Mouse (Mus musculus): Measurements from ENCODE around the gene Bmp10. TPM values are rescaled to one million over a fixed set of nuclear protein-coding genes. Genes with fewer than 3 reads are reported as not detected.
"Not testable (repeated sequence)": the region's sequence is repeated elsewhere in the genome, so short reads cannot be mapped to it uniquely, and the experiment has no call there.

Bmp10 gene
- polyA plus RNA-seq, 1 experiment from 2014 or later: not detected

DNA sequence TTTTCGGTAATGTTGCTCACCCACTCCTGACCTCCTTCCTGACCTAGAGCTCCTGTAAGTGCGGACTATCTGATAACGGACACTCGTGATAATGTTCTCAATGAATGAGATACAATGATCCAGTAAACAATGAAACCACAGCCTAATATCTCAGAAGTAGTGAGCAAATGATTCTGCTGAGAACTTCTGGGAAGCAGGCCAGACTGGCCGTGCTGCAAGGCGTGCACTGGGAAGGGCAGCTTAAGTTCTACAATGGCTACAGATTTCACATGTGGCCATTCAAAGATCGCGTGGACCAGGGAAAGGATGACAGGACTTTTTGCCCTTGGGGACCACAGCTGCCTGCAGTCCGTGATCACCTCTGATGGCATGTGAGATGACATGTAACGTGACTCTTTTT, 39.6 kb downstream of the Bmp10 start:
- Histone ChIP-seq H3K27me3 (ENCODE audit: insufficient read depth, low read length) (no peaks in the 10 kb centered on the region), H3K27ac (ENCODE audit: low read depth) (no peak overlapping the region), H3K4me3 (ENCODE audit: low read depth, low read length) (no peak overlapping the region), H3K4me1 (ENCODE audit: insufficient read depth) (no peaks in the 10 kb centered on the region), H3K9ac (no peak overlapping the region), H3K4me2 (no peak overlapping the region), H3K9me3 (ENCODE audit: low read depth, low read length) (no peaks in the 10 kb centered on the region), H3K36me3 (ENCODE audit: insufficient read depth) (no peaks in the 10 kb centered on the region)
- ATAC-seq (ENCODE audit: insufficient read depth) (no peak), DNase-seq (peak; percentile 67)
- 55% methylated on average over 10 of the region's 10 CpGs for WGBS
- no peak for TF ChIP-seq CTCF (IDR thresholded peaks at IDR 0.05; ENCODE audit: low read depth)

DNA sequence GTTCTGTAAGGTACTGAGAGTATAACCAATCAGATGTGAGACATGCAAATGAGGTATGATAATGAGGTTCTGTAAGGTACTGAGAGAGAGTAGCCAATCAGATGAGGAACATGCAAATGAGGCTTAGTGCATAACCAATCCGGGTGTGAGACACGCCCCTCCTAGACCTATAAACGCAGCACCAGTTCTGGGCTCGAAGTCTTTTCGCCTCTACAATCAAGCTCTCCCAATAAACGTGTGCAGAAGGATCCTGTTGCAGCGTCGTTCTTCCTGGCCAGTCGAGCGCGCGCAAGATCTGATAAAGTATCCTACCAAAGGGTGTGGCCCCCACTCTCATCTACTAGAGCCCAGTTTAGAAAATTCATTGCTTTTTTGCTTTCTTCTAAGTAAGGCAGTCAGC, 41.3 kb downstream of the Bmp10 start:
- H3K9ac ChIP-seq; H3K4me1 ChIP-seq (ENCODE audit: insufficient read depth); H3K27me3 ChIP-seq (ENCODE audit: insufficient read depth, low read length); H3K9me3 ChIP-seq (ENCODE audit: low read depth, low read length); DNase-seq; ATAC-seq (ENCODE audit: insufficient read depth); H3K4me3 ChIP-seq (ENCODE audit: low read depth, low read length); H3K27ac ChIP-seq (ENCODE audit: low read depth); H3K36me3 ChIP-seq (ENCODE audit: insufficient read depth); H3K4me2 ChIP-seq: not testable (repeated sequence)
- 93% methylated on average over 12 of the region's 12 CpGs for WGBS

DNA sequence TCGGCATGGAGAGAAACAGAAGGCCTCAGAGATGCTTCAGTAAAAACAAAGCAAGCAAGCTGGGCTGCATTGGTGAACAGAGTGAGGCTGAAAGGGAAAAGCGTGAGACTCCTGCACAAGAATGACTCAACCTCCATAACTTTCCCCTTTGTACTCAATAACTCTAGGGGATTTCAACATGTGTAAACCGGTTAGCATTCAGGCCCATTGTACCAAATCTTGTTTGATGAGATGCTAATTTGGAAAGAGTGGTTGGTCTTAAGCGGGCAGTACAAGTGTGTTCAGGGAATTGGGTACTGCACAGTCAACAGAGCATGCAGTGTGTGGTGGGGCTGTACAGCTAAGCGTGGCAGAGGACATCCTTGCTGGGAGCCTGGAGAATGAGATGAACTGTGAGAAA, 46.4 kb downstream of the Bmp10 start:
- no peak for TF ChIP-seq CTCF (IDR thresholded peaks at IDR 0.05; ENCODE audit: low read depth)
- DNase-seq (no peak), ATAC-seq (ENCODE audit: insufficient read depth) (no peak)
- WGBS: 87% methylated on average over 5 of the region's 5 CpGs
- Histone ChIP-seq H3K4me3 (ENCODE audit: low read depth, low read length) (no peak overlapping the region), H3K4me2 (no peak overlapping the region), H3K4me1 (ENCODE audit: insufficient read depth) (no peaks in the 10 kb centered on the region), H3K27me3 (ENCODE audit: insufficient read depth, low read length) (no peaks in the 10 kb centered on the region), H3K36me3 (ENCODE audit: insufficient read depth) (no peaks in the 10 kb centered on the region), H3K27ac (ENCODE audit: low read depth) (no peak overlapping the region), H3K9ac (no peak overlapping the region), H3K9me3 (ENCODE audit: low read depth, low read length) (no peaks in the 10 kb centered on the region)

GRCm38 (mm10) chr6:87478847-87479246, 50.1 kb downstream of the Bmp10 start:
- Histone ChIP-seq H3K4me2 (no peak overlapping the region), H3K9ac (no peak overlapping the region), H3K36me3 (ENCODE audit: insufficient read depth) (no peaks in the 10 kb centered on the region), H3K4me3 (ENCODE audit: low read depth, low read length) (no peak overlapping the region), H3K27me3 (ENCODE audit: insufficient read depth, low read length) (no peaks in the 10 kb centered on the region), H3K4me1 (ENCODE audit: insufficient read depth) (no peaks in the 10 kb centered on the region), H3K27ac (ENCODE audit: low read depth) (no peak overlapping the region), H3K9me3 (ENCODE audit: low read depth, low read length) (no peaks in the 10 kb centered on the region)
- ATAC-seq (ENCODE audit: insufficient read depth) (no peak), DNase-seq (no peak)
- no peak for TF ChIP-seq CTCF (IDR thresholded peaks at IDR 0.05; ENCODE audit: low read depth)
- WGBS: 40% methylated on average over 4 of the region's 4 CpGs

DNA sequence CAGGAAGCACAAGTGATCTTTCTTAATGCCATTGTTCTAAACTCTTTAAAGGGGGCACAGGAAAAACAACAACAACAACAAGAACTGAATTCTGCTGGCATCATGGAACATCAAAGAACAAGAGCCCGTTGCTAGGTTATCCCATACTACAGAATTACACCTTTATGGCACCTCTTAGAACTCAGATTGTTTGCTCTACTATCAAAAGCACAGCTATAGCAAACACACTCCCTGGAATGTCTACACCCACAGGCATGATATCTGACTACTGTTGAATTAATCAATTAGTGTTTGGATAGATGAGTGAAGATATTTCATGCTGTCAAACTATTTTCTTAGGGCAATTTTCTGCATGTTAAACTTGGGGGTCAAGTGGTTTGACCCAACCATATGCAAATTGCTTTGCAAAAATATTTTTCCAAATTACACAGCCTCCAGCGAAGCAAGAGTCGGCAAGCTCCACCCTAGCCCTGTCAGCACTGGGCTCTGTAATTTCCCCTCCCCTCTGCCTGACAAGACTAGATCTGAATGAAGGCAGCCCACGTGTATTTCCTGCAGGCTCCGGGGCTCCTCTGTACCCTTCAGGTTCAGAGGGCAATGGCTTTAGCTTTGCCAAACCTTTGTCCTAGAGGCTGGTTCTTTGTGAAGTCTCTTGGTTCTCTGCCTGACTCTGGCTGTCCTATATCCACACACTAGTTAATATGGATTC, 50.7 kb downstream of the Bmp10 start:
- Histone ChIP-seq H3K36me3 (ENCODE audit: insufficient read depth) (no peaks in the 10 kb centered on the region), H3K4me1 (ENCODE audit: insufficient read depth) (no peaks in the 10 kb centered on the region), H3K4me2 (no peak overlapping the region), H3K9ac (no peak overlapping the region), H3K4me3 (ENCODE audit: low read depth, low read length) (no peak overlapping the region), H3K27ac (ENCODE audit: low read depth) (no peak overlapping the region), H3K27me3 (ENCODE audit: insufficient read depth, low read length) (no peaks in the 10 kb centered on the region), H3K9me3 (ENCODE audit: low read depth, low read length) (no peaks in the 10 kb centered on the region)
- ATAC-seq (ENCODE audit: insufficient read depth) (no peak), DNase-seq (peak; percentile 23)
- 28% methylated on average over 5 of the region's 5 CpGs for WGBS
- TF ChIP-seq CTCF (IDR thresholded peaks at IDR 0.05; ENCODE audit: low read depth): no peak

DNA sequence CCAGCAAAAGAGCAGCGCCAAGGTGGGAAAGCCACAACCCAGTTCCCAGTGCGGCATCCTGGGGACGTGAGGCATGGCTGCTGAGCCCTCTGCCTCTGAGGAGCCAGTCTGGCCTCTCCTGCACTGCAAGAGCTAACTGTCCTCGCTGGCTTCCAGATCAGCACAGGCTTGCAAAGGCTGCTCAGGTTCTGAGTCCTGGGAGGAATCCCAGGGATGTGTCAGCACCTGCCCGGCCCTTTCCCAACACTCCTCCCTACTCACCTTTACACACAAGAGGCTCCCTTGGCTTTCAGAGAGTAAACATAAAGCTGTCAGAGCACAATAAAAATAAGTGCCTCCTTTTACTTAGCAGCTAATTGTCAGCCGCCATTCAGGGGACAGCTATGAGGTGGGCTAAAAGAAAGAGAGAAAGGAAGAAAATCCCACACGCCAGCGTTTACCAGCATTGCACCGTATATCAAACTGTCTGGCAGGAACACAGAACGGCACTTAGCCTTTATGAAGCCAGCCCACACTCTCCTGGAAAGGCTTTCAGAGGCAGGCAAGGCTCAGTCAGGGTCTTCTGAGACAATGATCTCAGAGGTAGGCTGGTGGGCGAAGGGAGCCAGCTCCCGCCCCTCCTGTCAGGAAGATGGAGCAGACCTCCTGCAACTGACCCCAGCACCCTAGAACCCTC, 54.6 kb downstream of the Bmp10 start:
- no peak for TF ChIP-seq CTCF (IDR thresholded peaks at IDR 0.05; ENCODE audit: low read depth)
- H3K27me3 ChIP-seq (ENCODE audit: insufficient read depth, low read length): no peaks in the 10 kb centered on the region
- ATAC-seq (ENCODE audit: insufficient read depth) (0 out of 2 replicates have a peak, but pooled peaks have one; percentile 33), DNase-seq (no peak)
- no peak overlapping the region for H3K9ac ChIP-seq
- no peak overlapping the region for H3K27ac ChIP-seq (ENCODE audit: low read depth)
- H3K9me3 ChIP-seq (ENCODE audit: low read depth, low read length): no peaks in the 10 kb centered on the region
- H3K4me1 ChIP-seq (ENCODE audit: insufficient read depth): no peaks in the 10 kb centered on the region
- WGBS: 51% methylated on average over 12 of the region's 12 CpGs
- H3K4me2 ChIP-seq: no peak overlapping the region
- H3K4me3 ChIP-seq (ENCODE audit: low read depth, low read length): no peak overlapping the region
- H3K36me3 ChIP-seq (ENCODE audit: insufficient read depth): no peaks in the 10 kb centered on the region

DNA sequence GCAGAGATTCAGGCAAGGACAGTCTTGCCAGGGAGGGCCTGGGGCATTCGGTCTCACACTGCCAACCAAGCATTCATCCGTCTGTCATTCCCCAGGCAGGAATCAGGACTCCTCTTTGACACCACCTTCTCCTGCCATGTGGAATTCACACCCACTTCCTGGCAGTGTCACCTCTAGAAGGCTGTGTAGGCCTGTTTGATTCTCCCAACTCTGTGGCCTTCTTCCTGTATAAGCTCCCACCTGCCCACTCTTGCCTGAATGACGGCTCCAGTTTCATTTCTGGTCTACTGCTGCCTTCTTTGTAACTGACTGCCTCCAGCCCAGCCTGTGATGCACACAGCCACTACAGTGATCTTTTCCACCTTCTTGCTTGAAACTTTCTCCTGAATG, 55.1 kb downstream of the Bmp10 start:
- H3K27me3 ChIP-seq (ENCODE audit: insufficient read depth, low read length): no peaks in the 10 kb centered on the region
- no peak overlapping the region for H3K4me3 ChIP-seq (ENCODE audit: low read depth, low read length)
- 52% methylated on average over 3 of the region's 3 CpGs for WGBS
- TF ChIP-seq CTCF (IDR thresholded peaks at IDR 0.05; ENCODE audit: low read depth): no peak
- ATAC-seq (ENCODE audit: insufficient read depth) (no peak), DNase-seq (no peak)
- no peaks in the 10 kb centered on the region for H3K4me1 ChIP-seq (ENCODE audit: insufficient read depth)
- H3K36me3 ChIP-seq (ENCODE audit: insufficient read depth): no peaks in the 10 kb centered on the region
- H3K27ac ChIP-seq (ENCODE audit: low read depth): no peak overlapping the region
- no peaks in the 10 kb centered on the region for H3K9me3 ChIP-seq (ENCODE audit: low read depth, low read length)
- no peak overlapping the region for H3K4me2 ChIP-seq
- no peak overlapping the region for H3K9ac ChIP-seq
